Mouse (Mus musculus) cortical plate, adult 2 months (tissue): ENCODE results near the gene Amacr.

Experiments used
- CTCF ChIP-seq: fragments of 200-500 bp; IDR thresholded peaks from 2 replicates; pipeline ENCODE4 v1.5.1; 2011; ENCODE audit warnings: mild to moderate bottlenecking, control low read depth, low read length; ENCODE audit not compliant: insufficient read depth; ENCODE audit errors: extremely low read depth
- POLR2A ChIP-seq: fragments of 200-500 bp; IDR thresholded peaks from 2 replicates; pipeline ENCODE4 v1.6.1; 2011; ENCODE audit warnings: mild to moderate bottlenecking, low read length, control low read depth; ENCODE audit not compliant: insufficient read depth; ENCODE audit errors: extremely low read depth

DNA sequence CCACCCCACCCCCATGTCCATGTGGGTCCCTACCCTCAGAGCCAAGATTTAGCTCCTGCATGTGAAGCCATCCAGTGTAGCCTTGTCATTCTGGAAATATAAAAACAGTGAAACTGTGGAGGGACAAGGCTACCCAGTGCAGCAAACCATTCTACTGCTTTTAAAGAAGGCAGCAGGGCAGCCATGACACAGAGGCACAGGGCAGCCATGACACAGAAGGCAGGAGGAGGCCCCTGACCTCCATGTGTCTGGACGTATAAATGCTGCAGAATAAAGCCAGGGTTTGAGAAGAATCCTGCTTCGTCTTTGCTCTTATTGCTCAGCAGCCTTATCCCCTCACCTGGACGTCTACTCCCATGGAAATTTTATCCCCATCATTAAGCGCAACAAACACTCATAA is 22.2 kb downstream of the Amacr start:
- no peak for TF ChIP-seq CTCF
- no peak for TF ChIP-seq POLR2A
